Mouse (Mus musculus): ENCODE results near the gene Pip4k2c. TPM values are rescaled to one million over a fixed set of nuclear protein-coding genes. Genes with fewer than 3 reads are reported as not detected.

Pip4k2c gene
- polyA plus RNA-seq, 1 experiment from 2014 or later = 31.0 TPM

GRCm38 (mm10) chr10:127173148-127174065 is 38.0 kb downstream of the Pip4k2c start:
- no peak overlapping the region for H3K4me2 ChIP-seq (replicated peaks; ENCODE audit: low read depth, low read length)
- H3K36me3 ChIP-seq (ENCODE audit: insufficient read depth, low read length) = no peaks in the 10 kb centered on the region
- H3K9me3 ChIP-seq (ENCODE audit: low read length) = no peaks in the 10 kb centered on the region
- no peak for ATAC-seq
- DNase-seq (ENCODE audit: low spot score) = no peak
- TF ChIP-seq EP300 (IDR thresholded peaks at IDR 0.05) = no peak
- TF ChIP-seq CTCF (IDR thresholded peaks at IDR 0.05) = no peak
- peaks cover 7% of the 10 kb centered on the region for H3K4me1 ChIP-seq (ENCODE audit: insufficient read depth, low read depth, low read length)
- H3K27ac ChIP-seq (ENCODE audit: low read length) = no peak overlapping the region
- peaks cover 50% of the 10 kb centered on the region for H3K27me3 ChIP-seq (replicated peaks; ENCODE audit: insufficient read depth, low read length)
- 76% methylated on average over 16 of the region's 16 CpGs for WGBS
- H3K9ac ChIP-seq (replicated peaks; ENCODE audit: low read depth) = no peak overlapping the region
- H3K4me3 ChIP-seq (ENCODE audit: low read depth, low read length) = no peak overlapping the region

GRCm38 (mm10) chr10:127171631-127172200 is 39.7 kb downstream of the Pip4k2c start:
- no peak for TF ChIP-seq EP300 (IDR thresholded peaks at IDR 0.05)
- TF ChIP-seq CTCF (IDR thresholded peaks at IDR 0.05) = no peak
- Histone ChIP-seq H3K27me3 (replicated peaks; ENCODE audit: insufficient read depth, low read length) (peaks cover 45% of the 10 kb centered on the region), H3K4me2 (replicated peaks; ENCODE audit: low read depth, low read length) (no peak overlapping the region), H3K4me1 (ENCODE audit: insufficient read depth, low read depth, low read length) (peaks cover 7% of the 10 kb centered on the region), H3K9ac (replicated peaks; ENCODE audit: low read depth) (no peak overlapping the region), H3K27ac (ENCODE audit: low read length) (no peak overlapping the region), H3K4me3 (ENCODE audit: low read depth, low read length) (no peak overlapping the region), H3K9me3 (ENCODE audit: low read length) (no peaks in the 10 kb centered on the region), H3K36me3 (ENCODE audit: insufficient read depth, low read length) (no peaks in the 10 kb centered on the region)
- 77% methylated on average over 15 of the region's 15 CpGs for WGBS
- ATAC-seq (no peak), DNase-seq (ENCODE audit: low spot score) (no peak)

- H3K9ac ChIP-seq (replicated peaks; ENCODE audit: low read depth) = no peak overlapping the region
Observed at GRCm38 (mm10) chr10:127170837-127171272, 40.5 kb downstream of the Pip4k2c start.

GRCm38 (mm10) chr10:127170002-127170401 is 41.4 kb downstream of the Pip4k2c start:
- H3K36me3 ChIP-seq (ENCODE audit: insufficient read depth, low read length) = no peaks in the 10 kb centered on the region
- TF ChIP-seq CTCF (IDR thresholded peaks at IDR 0.05) = peak; percentile 51
- no peak for TF ChIP-seq EP300 (IDR thresholded peaks at IDR 0.05)
- peak overlapping the region; percentile 26; the same call in 1 of the 2 replicates for H3K4me3 ChIP-seq (ENCODE audit: low read depth, low read length)
- H3K4me2 ChIP-seq (replicated peaks; ENCODE audit: low read depth, low read length) = no peak overlapping the region
- peaks cover 16% of the 10 kb centered on the region for H3K4me1 ChIP-seq (ENCODE audit: insufficient read depth, low read depth, low read length)
- ATAC-seq (no peak), DNase-seq (ENCODE audit: low spot score) (no peak)
- no peak overlapping the region for H3K27ac ChIP-seq (ENCODE audit: low read length)
- no peak overlapping the region for H3K9ac ChIP-seq (replicated peaks; ENCODE audit: low read depth)
- 5% methylated on average over 22 of the region's 22 CpGs for WGBS
- H3K27me3 ChIP-seq (replicated peaks; ENCODE audit: insufficient read depth, low read length) = peaks cover 53% of the 10 kb centered on the region
- H3K9me3 ChIP-seq (ENCODE audit: low read length) = no peaks in the 10 kb centered on the region

More at GRCm38 (mm10) chr10:127170837-127171272, 40.5 kb downstream of the Pip4k2c start:
- no peaks in the 10 kb centered on the region for H3K36me3 ChIP-seq (ENCODE audit: insufficient read depth, low read length)
- peak overlapping the region; percentile 26 for H3K4me3 ChIP-seq (ENCODE audit: low read depth, low read length)
- H3K9me3 ChIP-seq (ENCODE audit: low read length) = no peaks in the 10 kb centered on the region
- peak overlapping the region; percentile 50 for H3K4me2 ChIP-seq (replicated peaks; ENCODE audit: low read depth, low read length)
- 1% methylated on average over 25 of the region's 29 CpGs for WGBS
- DNase-seq (ENCODE audit: low spot score) (peak; percentile 75), ATAC-seq (peak; percentile 77)
- no peak for TF ChIP-seq EP300 (IDR thresholded peaks at IDR 0.05)
- peak; percentile 87 for TF ChIP-seq CTCF (IDR thresholded peaks at IDR 0.05)
- peaks cover 45% of the 10 kb centered on the region for H3K27me3 ChIP-seq (replicated peaks; ENCODE audit: insufficient read depth, low read length)
- H3K4me1 ChIP-seq (ENCODE audit: insufficient read depth, low read depth, low read length) = peaks cover 12% of the 10 kb centered on the region
- H3K27ac ChIP-seq (ENCODE audit: low read length) = no peak overlapping the region

GRCm38 (mm10) chr10:127167614-127168192 is 43.7 kb downstream of the Pip4k2c start:
- peaks cover 16% of the 10 kb centered on the region for H3K4me1 ChIP-seq (ENCODE audit: insufficient read depth, low read depth, low read length)
- H3K4me2 ChIP-seq (replicated peaks; ENCODE audit: low read depth, low read length) = no peak overlapping the region
- no peak overlapping the region for H3K9ac ChIP-seq (replicated peaks; ENCODE audit: low read depth)
- DNase-seq (ENCODE audit: low spot score) = peak; percentile 63
- peaks cover 53% of the 10 kb centered on the region for H3K27me3 ChIP-seq (replicated peaks; ENCODE audit: insufficient read depth, low read length)
- TF ChIP-seq EP300 (IDR thresholded peaks at IDR 0.05) = no peak
- TF ChIP-seq CTCF (IDR thresholded peaks at IDR 0.05) = no peak
- H3K36me3 ChIP-seq (ENCODE audit: insufficient read depth, low read length) = no peaks in the 10 kb centered on the region
- no peaks in the 10 kb centered on the region for H3K9me3 ChIP-seq (ENCODE audit: low read length)
- WGBS = 20% methylated on average over 10 of the region's 10 CpGs
- H3K4me3 ChIP-seq (ENCODE audit: low read depth, low read length) = no peak overlapping the region
- no peak overlapping the region for H3K27ac ChIP-seq (ENCODE audit: low read length)
- peak; percentile 32 for ATAC-seq
